Mouse (Mus musculus): Measurements from ENCODE around the gene Chrne.
"Not testable (repeated sequence)": the region's sequence is repeated elsewhere in the genome, so short reads cannot be mapped to it uniquely, and the experiment has no call there.

DNA sequence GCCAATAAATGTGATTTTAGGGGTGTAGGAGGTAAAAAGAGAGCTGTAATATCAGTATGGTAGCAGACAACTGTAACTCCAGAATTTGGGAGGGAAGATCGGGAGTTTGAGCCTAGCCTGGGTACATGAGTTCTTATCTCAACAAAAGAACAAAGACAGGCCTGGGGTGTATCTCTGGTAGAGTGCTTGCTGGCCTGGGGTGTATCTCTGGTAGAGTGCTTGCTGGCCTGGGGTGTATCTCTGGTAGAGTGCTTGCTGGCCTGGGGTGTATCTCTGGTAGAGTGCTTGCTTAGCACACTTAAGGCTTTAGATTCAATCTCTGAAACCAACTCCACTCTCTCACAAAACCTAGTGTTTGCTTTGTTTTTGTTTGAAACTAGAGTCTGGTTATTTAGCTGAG is 48.4 kb downstream of the Chrne start:
- TF ChIP-seq CTCF (IDR thresholded peaks at IDR 0.05; ENCODE audit: low read depth, low read length); TAL1 (conservative IDR thresholded peaks at IDR 0.05; ENCODE audit: low read depth, low read length): not testable (repeated sequence)

Measured in G1E (cell line).